Mouse (Mus musculus) heart, embryonic 14.5 days (tissue): ENCODE results near the gene Sec63. TPM values are rescaled to one million over a fixed set of nuclear protein-coding genes. Genes with fewer than 3 reads are reported as not detected.

ENCODE experiments used
- ATAC-seq: fragments of 200-750 bp; cut with Nextera tagmentation; 2 replicates; pipeline ENCODE4 v1.8.0; 2017; ENCODE audit warnings: low read depth, moderate TSS enrichment; ENCODE audit not compliant: insufficient number of reproducible peaks, insufficient read depth, low FRiP score
- H3K27ac ChIP-seq, 2 experiments: fragments of 200-500 bp in 1 of 2; fragments of 300-500 bp in 1 of 2; sonication (generic) in 1 of 2; replicated peaks in 1 of 2; 2 replicates each; pipeline ENCODE4 v1.5.1; 2012 to 2014; ENCODE audit warnings: low read depth in 2 of 2, low read length in 2 of 2, control low read depth in 1 of 2, mild to moderate bottlenecking in 1 of 2, mixed read lengths in 1 of 2; ENCODE audit not compliant: control insufficient read depth in 1 of 2, insufficient read depth in 1 of 2
- H3K27me3 ChIP-seq: fragments of 300-500 bp; sonication (generic); 2 replicates; pipeline ENCODE4 v1.6.1; 2014; ENCODE audit warnings: mild to moderate bottlenecking, low read length, control low read depth; ENCODE audit not compliant: control insufficient read depth, insufficient read depth
- H3K36me3 ChIP-seq: fragments of 300-500 bp; sonication (generic); 2 replicates; pipeline ENCODE4 v1.6.1; 2014; ENCODE audit warnings: mild to moderate bottlenecking, control low read depth, low read length, mixed read lengths; ENCODE audit not compliant: control insufficient read depth, insufficient read depth
- H3K4me1 ChIP-seq, 2 experiments: fragments of 200-500 bp in 1 of 2; fragments of 300-500 bp in 1 of 2; sonication (generic) in 1 of 2; 2 replicates each; pipeline ENCODE4 v1.6.1; 2012 to 2014; ENCODE audit warnings: low read length in 2 of 2, control low read depth in 1 of 2, mixed read lengths in 1 of 2; ENCODE audit not compliant: control insufficient read depth in 2 of 2, insufficient read depth in 2 of 2
- H3K4me2 ChIP-seq: fragments of 300-500 bp; sonication (generic); 2 replicates; pipeline ENCODE4 v1.6.1; 2014; ENCODE audit warnings: mild to moderate bottlenecking, low read length
- H3K4me3 ChIP-seq, 2 experiments: fragments of 200-500 bp in 1 of 2; fragments of 300-500 bp in 1 of 2; sonication (generic) in 1 of 2; 2 replicates each; pipeline ENCODE4 v1.5.1; 2012 to 2014; ENCODE audit warnings: low read length in 2 of 2, mild to moderate bottlenecking in 2 of 2, control low read depth in 1 of 2, low read depth in 1 of 2, moderate library complexity in 1 of 2; ENCODE audit not compliant: control insufficient read depth in 1 of 2, insufficient read depth in 1 of 2
- H3K9ac ChIP-seq: fragments of 300-500 bp; sonication (generic); 2 replicates; pipeline ENCODE4 v1.6.1; 2014; ENCODE audit warnings: mild to moderate bottlenecking, low read length
- H3K9me3 ChIP-seq: fragments of 300-500 bp; sonication (generic); 2 replicates; pipeline ENCODE4 v1.6.1; 2016; ENCODE audit warnings: low read length, control low read depth; ENCODE audit not compliant: control insufficient read depth
- WGBS: fragments of 180-500 bp; shearing (Covaris S2); extraction: QIAGEN DNeasy Blood & Tissue Kit; methylation state at CpG from one replicate; pipeline ENCODE4 v1.1.7; 2014; 5-methylcytosine and 5-hydroxymethylcytosine counted together
- polyA plus RNA-seq: library from polyadenylated mRNA; unstranded; fragments of >200 nt; fragmentation: Nextera tagmentation; extraction: Ambion mirVana; gene quantifications from 2 replicates; pipeline ENCODE4 v1.2.1, GENCODE M21; 2014

Sec63 gene
- polyA plus RNA-seq, 1 experiment from 2014 or later = 14.3 TPM

- 71% methylated on average over 10 of the region's 10 CpGs for WGBS
- H3K27me3 ChIP-seq = no peaks in the 10 kb centered on the region
- ATAC-seq = no peak
- no peak overlapping the region for H3K27ac ChIP-seq
- H3K4me3 ChIP-seq = no peak overlapping the region
- H3K36me3 ChIP-seq = no peaks in the 10 kb centered on the region
- no peak overlapping the region for H3K4me2 ChIP-seq
- H3K9me3 ChIP-seq = no peaks in the 10 kb centered on the region
- H3K4me1 ChIP-seq = no peaks in the 10 kb centered on the region
- no peak overlapping the region for H3K9ac ChIP-seq
Measured at GRCm38 (mm10) chr10:42751813-42752212, 9.5 kb upstream of the Sec63 start.

- H3K9me3 ChIP-seq = no peaks in the 10 kb centered on the region
- H3K4me3 ChIP-seq = no peak overlapping the region
- ATAC-seq = no peak
- no peaks in the 10 kb centered on the region for H3K4me1 ChIP-seq
- H3K27me3 ChIP-seq = no peaks in the 10 kb centered on the region
- 58% methylated on average over 2 of the region's 2 CpGs for WGBS
- H3K36me3 ChIP-seq = no peaks in the 10 kb centered on the region
- no peak overlapping the region for H3K9ac ChIP-seq
- no peak overlapping the region for H3K4me2 ChIP-seq
- no peak overlapping the region for H3K27ac ChIP-seq
Measured at GRCm38 (mm10) chr10:42754341-42754740, 7.0 kb upstream of the Sec63 start.

- no peak overlapping the region for H3K4me3 ChIP-seq
- peaks cover 4 to 18% of the 10 kb centered on the region in 2 experiments; a peak in 3 of 4 replicates for H3K4me1 ChIP-seq
- no peaks in the 10 kb centered on the region for H3K9me3 ChIP-seq
- WGBS = 85% methylated on average over 4 of the region's 4 CpGs
- no peak overlapping the region for H3K4me2 ChIP-seq
- no peak overlapping the region for H3K27ac ChIP-seq
- no peaks in the 10 kb centered on the region for H3K27me3 ChIP-seq
- no peak overlapping the region for H3K9ac ChIP-seq
- no peaks in the 10 kb centered on the region for H3K36me3 ChIP-seq
- ATAC-seq = no peak
Measured at GRCm38 (mm10) chr10:42759741-42760140, 1.6 kb upstream of the Sec63 start.

DNA sequence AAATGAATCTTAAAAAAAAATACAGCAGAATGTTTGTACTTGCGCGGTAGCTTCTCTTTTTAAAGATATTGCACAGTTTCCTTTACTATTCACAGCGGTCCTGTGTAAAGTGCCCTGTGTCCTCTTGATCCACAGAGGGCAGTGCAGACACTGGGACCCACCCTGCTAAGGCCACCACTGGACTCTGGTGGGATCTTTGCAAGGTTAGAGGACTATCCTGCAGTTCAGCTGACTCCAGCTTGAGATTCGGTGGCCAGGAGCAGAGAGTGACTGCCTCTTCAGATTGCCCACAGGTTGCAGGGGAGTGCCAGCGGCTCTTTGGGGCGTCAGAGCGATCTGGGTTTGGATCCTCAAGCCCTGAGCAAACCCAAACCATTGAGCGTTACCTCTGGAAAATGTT lies 967 bp upstream of the Sec63 start:
- ATAC-seq = no peak
- no peaks in the 10 kb centered on the region for H3K36me3 ChIP-seq

DNA sequence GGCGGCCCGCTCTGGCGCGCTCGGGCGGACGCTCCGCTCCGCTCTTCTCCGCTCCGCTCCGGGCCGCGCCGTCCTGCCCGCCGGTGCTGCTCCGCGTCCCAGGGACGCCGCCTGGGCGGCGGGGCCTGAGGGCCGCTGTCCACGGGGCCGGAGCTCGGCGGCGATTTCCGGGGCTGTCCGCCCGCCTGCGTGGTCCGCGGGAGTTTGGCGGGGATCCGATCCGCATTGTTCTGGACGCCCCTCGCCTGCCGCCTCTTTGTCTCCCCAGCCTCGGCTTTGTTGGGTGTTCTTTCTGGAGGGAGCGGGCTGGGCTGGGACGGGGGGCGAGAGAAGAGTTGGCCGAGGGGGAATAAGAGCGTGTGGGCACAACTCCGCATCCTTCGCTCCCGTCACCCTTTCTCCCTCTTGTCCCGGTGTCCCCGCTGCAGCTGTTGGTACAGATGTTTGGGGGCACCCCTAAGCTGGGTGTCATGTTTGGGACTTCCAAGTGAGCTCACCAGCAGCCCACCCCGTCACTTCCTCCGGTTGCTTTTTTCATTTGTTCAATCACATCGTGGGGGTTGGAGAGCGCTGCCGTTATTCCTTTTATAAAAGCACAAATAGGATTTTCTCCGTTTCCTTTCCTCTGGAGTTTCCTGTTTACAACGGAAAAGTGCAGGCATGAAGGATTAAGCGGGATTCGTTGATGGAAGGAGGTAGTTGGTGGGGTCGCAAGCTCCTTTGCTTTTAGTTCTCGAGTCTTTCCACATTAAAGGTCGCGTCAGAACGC lies 789 bp downstream of the Sec63 start:
- Histone ChIP-seq H3K27me3 (no peaks in the 10 kb centered on the region), H3K4me1 (peaks cover 4 to 25% of the 10 kb centered on the region in 2 experiments; a peak in 3 of 4 replicates), H3K4me2 (peak overlapping the region; percentile 79), H3K27ac (peak overlapping the region; percentile 60 to 91), H3K36me3 (no peaks in the 10 kb centered on the region), H3K4me3 (peak overlapping the region; percentile 60 to 76), H3K9me3 (no peaks in the 10 kb centered on the region), H3K9ac (peak overlapping the region; percentile 92)
- ATAC-seq = peak; percentile 59
- under 1% methylated on average over 66 of the region's 66 CpGs for WGBS

More for the DNA sequence above, 967 bp upstream of the Sec63 start:
- Histone ChIP-seq H3K27me3 (no peaks in the 10 kb centered on the region), H3K4me1 (peaks cover 4 to 23% of the 10 kb centered on the region in 2 experiments; a peak in 3 of 4 replicates), H3K27ac (no peak overlapping the region), H3K9me3 (no peaks in the 10 kb centered on the region), H3K9ac (no peak overlapping the region), H3K4me3 (no peak overlapping the region), H3K4me2 (peak overlapping the region; percentile 79; the same call in 1 of the 2 replicates)
- 48% methylated on average over 8 of the region's 8 CpGs for WGBS

DNA sequence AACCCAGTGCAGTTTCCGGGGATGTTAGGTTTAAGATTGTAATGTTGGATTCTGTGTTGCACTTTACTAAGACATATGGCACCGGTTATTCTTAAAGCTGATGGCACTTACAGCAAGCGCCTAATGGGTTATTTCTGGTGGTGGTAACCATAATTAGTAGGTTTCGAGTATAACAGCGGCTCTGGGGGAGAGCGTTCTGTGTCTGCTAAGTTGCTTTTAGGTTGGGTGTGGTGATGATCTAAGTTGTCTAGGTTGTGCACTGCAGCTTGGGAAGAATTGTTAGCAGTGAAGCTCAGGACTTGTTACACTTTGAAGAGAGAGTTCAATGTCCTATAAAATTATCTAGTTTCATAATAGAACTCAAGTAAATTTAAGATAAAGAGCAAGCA lies 1.4 kb downstream of the Sec63 start:
- Histone ChIP-seq H3K9me3 (no peaks in the 10 kb centered on the region), H3K27ac (peak overlapping the region; percentile 60 to 91), H3K4me2 (peak overlapping the region; percentile 79), H3K4me1 (peaks cover 4 to 25% of the 10 kb centered on the region in 2 experiments; a peak in 3 of 4 replicates), H3K9ac (peak overlapping the region; percentile 92), H3K27me3 (no peaks in the 10 kb centered on the region), H3K36me3 (no peaks in the 10 kb centered on the region), H3K4me3 (peak overlapping the region; percentile 60 to 76)
- under 1% methylated on average over 6 of the region's 6 CpGs for WGBS
- no peak for ATAC-seq

GRCm38 (mm10) chr10:42763246-42763645 lies 1.9 kb downstream of the Sec63 start:
- H3K4me3 ChIP-seq = peak overlapping the region in 1 of 2 experiments; percentile 76; a peak in 2 of 4 replicates
- no peak for ATAC-seq
- WGBS = 53% methylated on average over 4 of the region's 4 CpGs
- H3K4me1 ChIP-seq = peaks cover 4 to 25% of the 10 kb centered on the region in 2 experiments; a peak in 3 of 4 replicates
- H3K9ac ChIP-seq = peak overlapping the region; percentile 92
- H3K9me3 ChIP-seq = no peaks in the 10 kb centered on the region
- H3K27me3 ChIP-seq = no peaks in the 10 kb centered on the region
- H3K27ac ChIP-seq = no peak overlapping the region
- peak overlapping the region; percentile 79 for H3K4me2 ChIP-seq
- H3K36me3 ChIP-seq = no peaks in the 10 kb centered on the region
